Mouse (Mus musculus): ENCODE measurements at regions not wholly inside any gene's neighbourhood (a gene's known extent, or its start where the extent isn't known, plus 50 kb on each side); places are given as distances from the start of the nearest gene placed in this dataset.

- TF ChIP-seq CTCF (IDR thresholded peaks at IDR 0.05 in 2 of 3, conservative IDR thresholded peaks at IDR 0.05 in 1 of 3; ENCODE audit: control insufficient read depth in 1 of 3, insufficient read depth in 1 of 3, low read depth in 2 of 3, low read length in 3 of 3, poor library complexity in 1 of 3, severe bottlenecking in 1 of 3) (peak in 2 of 3 experiments; percentile 23 to 61; a peak in 3 of 6 replicates), CHD2 (IDR thresholded peaks at IDR 0.05; ENCODE audit: low read length) (no peak)
These were observed 230.8 kb downstream of the Dsel start for GRCm38 (mm10) chr1:111633860-111634460.

All from MEL (cell line).